Mouse (Mus musculus) cerebellum, postnatal 36 days (tissue): Measurements from ENCODE around the gene Gm47969.
A peak's percentile ranks its signal among the peaks of the same experiment; 100 is the strongest.

Experiments used
- DNase-seq, 2 experiments: peaks; one replicate each; pipeline ENCODE4 v3.0.0; 2021 to 2022; ENCODE audit warnings: mixed read lengths in 2 of 2

Gene Gm47969

GRCm38 (mm10) chr1:83076190-83076917 is 31.6 kb downstream of the Gm47969 start:
- DNase-seq: peak in 1 of 2 experiments; percentile 5

GRCm38 (mm10) chr1:83077016-83077415 is 32.3 kb downstream of the Gm47969 start:
- DNase-seq: no peak

- DNase-seq: no peak
These were observed 40.1 kb downstream of the Gm47969 start for GRCm38 (mm10) chr1:83084790-83085189.

- no peak for DNase-seq
These were observed 46.5 kb downstream of the Gm47969 start for GRCm38 (mm10) chr1:83091268-83091667.
